Mouse (Mus musculus) limb, embryonic 12.5 days (tissue): ENCODE results near the gene Noxred1. TPM values are rescaled to one million over a fixed set of nuclear protein-coding genes. Genes with fewer than 3 reads are reported as not detected.
"Not testable (repeated sequence)": the region's sequence is repeated elsewhere in the genome, so short reads cannot be mapped to it uniquely, and the experiment has no call there.

ENCODE experiments used
- ATAC-seq: fragments of 200-750 bp; cut with Nextera tagmentation; 2 replicates; pipeline ENCODE4 v1.8.0; 2017; ENCODE audit warnings: low read depth, moderate TSS enrichment; ENCODE audit not compliant: insufficient number of reproducible peaks, insufficient read depth, low FRiP score, low TSS enrichment
- H3K27ac ChIP-seq: fragments of 300-500 bp; sonication (generic); 2 replicates; pipeline ENCODE4 v1.5.1; 2016; ENCODE audit warnings: mild to moderate bottlenecking, moderate library complexity
- H3K27me3 ChIP-seq: fragments of 300-500 bp; sonication (generic); 2 replicates; pipeline ENCODE4 v1.6.1; 2016; ENCODE audit warnings: mild to moderate bottlenecking, moderate library complexity
- H3K36me3 ChIP-seq: fragments of 300-500 bp; sonication (generic); 2 replicates; pipeline ENCODE4 v1.6.1; 2016; ENCODE audit warnings: mild to moderate bottlenecking, moderate library complexity
- H3K4me1 ChIP-seq: fragments of 300-500 bp; sonication (generic); replicated peaks from 2 replicates; pipeline ENCODE4 v1.6.1; 2016
- H3K4me2 ChIP-seq: fragments of 300-500 bp; sonication (generic); 2 replicates; pipeline ENCODE4 v1.6.1; 2016; ENCODE audit warnings: mild to moderate bottlenecking, moderate library complexity
- H3K4me3 ChIP-seq: fragments of 300-500 bp; sonication (generic); replicated peaks from 2 replicates; pipeline ENCODE4 v1.5.1; 2016; ENCODE audit warnings: mild to moderate bottlenecking
- H3K9ac ChIP-seq: fragments of 300-500 bp; sonication (generic); replicated peaks from 2 replicates; pipeline ENCODE4 v1.6.1; 2016; ENCODE audit warnings: mild to moderate bottlenecking, moderate library complexity
- H3K9me3 ChIP-seq: fragments of 300-500 bp; sonication (generic); 2 replicates; pipeline ENCODE4 v1.6.1; 2016; ENCODE audit warnings: mild to moderate bottlenecking, moderate library complexity
- WGBS: fragments of 180-500 bp; shearing (Covaris S2); methylation state at CpG from one replicate; pipeline ENCODE4 v1.1.7; 2016; 5-methylcytosine and 5-hydroxymethylcytosine counted together
- polyA plus RNA-seq: library from polyadenylated mRNA; unstranded; fragments of >200 nt; fragmentation: Nextera tagmentation; extraction: Ambion mirVana; gene quantifications from 2 replicates; pipeline ENCODE4 v1.2.1, GENCODE M21; 2016

Gene Noxred1
- polyA plus RNA-seq, 1 experiment from 2014 or later: 1.2 TPM

- Histone ChIP-seq H3K4me2 (no peak overlapping the region), H3K36me3 (no peaks in the 10 kb centered on the region), H3K4me3 (no peak overlapping the region), H3K27ac (no peak overlapping the region), H3K4me1 (no peaks in the 10 kb centered on the region), H3K27me3 (no peaks in the 10 kb centered on the region), H3K9me3 (no peaks in the 10 kb centered on the region), H3K9ac (no peak overlapping the region)
- no peak for ATAC-seq
- 74% methylated on average over 7 of the region's 7 CpGs for WGBS
These were observed 11.7 kb downstream of the Noxred1 start for GRCm38 (mm10) chr12:87226801-87227200.

DNA sequence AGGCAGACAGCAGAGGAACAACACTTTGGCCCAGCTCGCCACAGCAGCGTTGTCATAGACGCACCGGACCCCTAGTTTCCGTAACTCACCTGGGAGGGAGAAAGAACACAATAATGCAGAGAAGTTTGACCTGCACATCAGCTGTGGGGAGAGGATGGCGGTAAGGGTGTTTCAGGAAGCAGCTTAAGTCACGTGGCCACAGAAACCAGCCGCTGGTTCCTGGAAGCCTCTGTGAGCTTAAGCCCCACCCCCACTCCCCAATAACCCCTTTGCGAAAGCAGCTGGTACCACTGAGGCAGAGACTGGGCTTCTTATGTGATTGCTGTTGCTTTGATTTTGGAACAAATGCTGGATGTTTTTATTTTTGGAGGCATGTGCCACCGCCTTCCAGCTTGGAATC is 13.6 kb downstream of the Noxred1 start:
- no peak overlapping the region for H3K27ac ChIP-seq
- WGBS: 74% methylated on average over 10 of the region's 10 CpGs
- H3K27me3 ChIP-seq: no peaks in the 10 kb centered on the region
- no peaks in the 10 kb centered on the region for H3K36me3 ChIP-seq
- H3K9me3 ChIP-seq: no peaks in the 10 kb centered on the region
- no peak overlapping the region for H3K9ac ChIP-seq
- H3K4me1 ChIP-seq: no peaks in the 10 kb centered on the region
- no peak overlapping the region for H3K4me2 ChIP-seq
- H3K4me3 ChIP-seq: no peak overlapping the region
- no peak for ATAC-seq

GRCm38 (mm10) chr12:87219362-87219761 is 19.2 kb downstream of the Noxred1 start:
- Histone ChIP-seq H3K27me3 (no peaks in the 10 kb centered on the region), H3K9ac (no peak overlapping the region), H3K4me2 (no peak overlapping the region), H3K4me3 (no peak overlapping the region), H3K9me3 (no peaks in the 10 kb centered on the region), H3K27ac (no peak overlapping the region), H3K4me1 (peaks cover 5% of the 10 kb centered on the region; the same call in 1 of the 2 replicates), H3K36me3 (no peaks in the 10 kb centered on the region)
- 60% methylated on average over 7 of the region's 7 CpGs for WGBS
- no peak for ATAC-seq

- Histone ChIP-seq H3K4me2 (no peak overlapping the region), H3K9me3 (no peaks in the 10 kb centered on the region), H3K4me1 (peaks cover 5% of the 10 kb centered on the region; the same call in 1 of the 2 replicates), H3K9ac (no peak overlapping the region), H3K27me3 (no peaks in the 10 kb centered on the region), H3K4me3 (no peak overlapping the region), H3K27ac (no peak overlapping the region), H3K36me3 (no peaks in the 10 kb centered on the region)
- no peak for ATAC-seq
These were observed 20.9 kb downstream of the Noxred1 start for GRCm38 (mm10) chr12:87217596-87217995.

DNA sequence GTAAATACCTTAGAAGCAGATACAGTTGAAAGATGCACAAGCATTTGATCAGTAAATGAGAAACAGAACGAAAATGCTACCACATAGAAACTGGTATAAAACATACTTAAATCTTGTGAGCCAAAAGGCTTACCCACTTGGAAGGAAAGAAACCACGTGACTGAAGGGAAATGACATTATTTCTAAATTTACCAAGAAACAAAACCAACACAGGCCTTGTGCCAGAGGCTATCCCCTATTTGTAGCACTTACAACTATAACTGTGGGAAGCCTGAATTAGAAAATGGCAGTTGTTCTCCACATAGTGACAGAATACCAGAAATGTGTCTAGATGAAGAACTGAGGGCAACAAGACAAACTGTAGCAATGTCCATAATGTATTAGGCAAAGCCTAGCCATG is 22.5 kb downstream of the Noxred1 start:
- peaks cover 5% of the 10 kb centered on the region; the same call in 1 of the 2 replicates for H3K4me1 ChIP-seq
- no peak overlapping the region for H3K27ac ChIP-seq
- H3K27me3 ChIP-seq: no peaks in the 10 kb centered on the region
- no peak for ATAC-seq
- WGBS: 68% methylated on average over 2 of the region's 2 CpGs
- H3K4me2 ChIP-seq: no peak overlapping the region
- H3K4me3 ChIP-seq: no peak overlapping the region
- H3K9me3 ChIP-seq: no peaks in the 10 kb centered on the region
- no peak overlapping the region for H3K9ac ChIP-seq
- H3K36me3 ChIP-seq: no peaks in the 10 kb centered on the region

- no peaks in the 10 kb centered on the region for H3K9me3 ChIP-seq
- no peak for ATAC-seq
- H3K27me3 ChIP-seq: no peaks in the 10 kb centered on the region
- H3K36me3 ChIP-seq: no peaks in the 10 kb centered on the region
- WGBS: 58% methylated on average over 2 of the region's 2 CpGs
- H3K4me2 ChIP-seq: no peak overlapping the region
- H3K4me3 ChIP-seq: no peak overlapping the region
- no peak overlapping the region for H3K27ac ChIP-seq
- no peak overlapping the region for H3K9ac ChIP-seq
- H3K4me1 ChIP-seq: no peaks in the 10 kb centered on the region
These were observed 25.5 kb downstream of the Noxred1 start for GRCm38 (mm10) chr12:87212844-87213606.

GRCm38 (mm10) chr12:87205789-87206188 is 32.7 kb downstream of the Noxred1 start:
- H3K4me2 ChIP-seq, H3K4me1 ChIP-seq, H3K27me3 ChIP-seq, H3K9ac ChIP-seq, H3K9me3 ChIP-seq, H3K36me3 ChIP-seq, H3K27ac ChIP-seq, H3K4me3 ChIP-seq, ATAC-seq: not testable (repeated sequence)
- WGBS: 88% methylated on average over 5 of the region's 5 CpGs

GRCm38 (mm10) chr12:87201694-87202093 is 36.8 kb downstream of the Noxred1 start:
- ATAC-seq: no peak
- H3K4me2 ChIP-seq: no peak overlapping the region
- 70% methylated on average over 5 of the region's 5 CpGs for WGBS
- no peaks in the 10 kb centered on the region for H3K9me3 ChIP-seq
- peaks cover 3% of the 10 kb centered on the region; the same call in 1 of the 2 replicates for H3K27me3 ChIP-seq
- no peak overlapping the region for H3K9ac ChIP-seq
- H3K4me3 ChIP-seq: no peak overlapping the region
- peaks cover 21% of the 10 kb centered on the region for H3K4me1 ChIP-seq
- no peaks in the 10 kb centered on the region for H3K36me3 ChIP-seq
- no peak overlapping the region for H3K27ac ChIP-seq

- Histone ChIP-seq H3K9ac (peak within 1 kb of the TSS; percentile 82), H3K27me3 (peaks cover 3% of the 10 kb centered on the region; the same call in 1 of the 2 replicates), H3K27ac (peak within 1 kb of the TSS; percentile 72), H3K36me3 (no peaks in the 10 kb centered on the region), H3K9me3 (no peaks in the 10 kb centered on the region), H3K4me3 (peak within 1 kb of the TSS; percentile 67), H3K4me2 (peak within 1 kb of the TSS; percentile 84), H3K4me1 (peaks cover 28% of the 10 kb centered on the region)
- WGBS: 1% methylated on average over 59 of the region's 70 CpGs
- ATAC-seq: peak; percentile 81
These were observed 38.5 kb downstream of the Noxred1 start, which contains the start of gene Tmed8 for GRCm38 (mm10) chr12:87199973-87200586. Gene Tmed8, minus strand, starts transcription at chr12:87200454.

DNA sequence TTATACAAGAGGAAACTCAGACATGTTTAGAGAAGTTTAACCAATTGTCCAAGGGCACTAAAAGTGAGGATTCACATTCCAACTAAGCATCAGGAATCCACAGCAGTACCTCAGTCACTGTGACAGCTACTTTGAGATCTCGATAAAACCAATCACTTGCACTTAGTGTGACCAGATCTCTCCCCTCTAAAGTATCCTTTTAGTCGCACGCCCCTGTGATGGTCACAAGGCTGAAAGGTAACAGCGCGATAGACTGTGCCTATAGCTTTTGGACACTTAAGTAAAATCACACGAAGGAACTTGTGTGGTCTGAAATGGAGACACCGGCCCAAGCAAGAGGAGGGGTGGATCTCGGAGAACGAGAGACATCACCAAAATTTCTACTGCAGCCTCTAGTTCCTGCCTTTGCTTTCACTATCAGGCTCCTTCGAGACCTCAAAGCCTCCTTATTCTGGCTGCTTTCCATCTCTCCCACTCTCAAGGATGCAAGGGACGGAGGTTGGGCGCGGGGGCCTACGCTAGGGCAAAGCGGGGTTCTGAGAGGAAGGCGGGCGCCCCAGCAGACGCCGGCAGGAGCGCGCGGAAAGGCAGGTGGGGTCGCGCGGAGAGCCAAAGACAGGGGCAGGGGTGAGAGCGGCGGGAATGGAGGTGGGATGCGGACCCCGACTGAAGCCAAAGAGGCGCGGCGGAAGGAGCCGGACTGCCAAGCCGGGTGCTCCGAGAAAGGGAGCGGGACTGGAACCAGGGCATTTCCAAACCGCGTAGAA is 39.1 kb downstream of the Noxred1 start, which contains the start of gene Samd15:
Gene Samd15, plus strand, starts transcription at position 518 of the 767 bp plus-strand sequence.
- Histone ChIP-seq H3K9ac (peak within 1 kb of the TSS; percentile 82), H3K36me3 (no peaks in the 10 kb centered on the region), H3K4me2 (peak within 1 kb of the TSS; percentile 84), H3K9me3 (no peaks in the 10 kb centered on the region), H3K4me1 (peaks cover 28% of the 10 kb centered on the region), H3K4me3 (peak within 1 kb of the TSS; percentile 67), H3K27ac (peak within 1 kb of the TSS; percentile 72), H3K27me3 (peaks cover 3% of the 10 kb centered on the region; the same call in 1 of the 2 replicates)
- peak; percentile 30 for ATAC-seq
- WGBS: 1% methylated on average over 38 of the region's 38 CpGs

DNA sequence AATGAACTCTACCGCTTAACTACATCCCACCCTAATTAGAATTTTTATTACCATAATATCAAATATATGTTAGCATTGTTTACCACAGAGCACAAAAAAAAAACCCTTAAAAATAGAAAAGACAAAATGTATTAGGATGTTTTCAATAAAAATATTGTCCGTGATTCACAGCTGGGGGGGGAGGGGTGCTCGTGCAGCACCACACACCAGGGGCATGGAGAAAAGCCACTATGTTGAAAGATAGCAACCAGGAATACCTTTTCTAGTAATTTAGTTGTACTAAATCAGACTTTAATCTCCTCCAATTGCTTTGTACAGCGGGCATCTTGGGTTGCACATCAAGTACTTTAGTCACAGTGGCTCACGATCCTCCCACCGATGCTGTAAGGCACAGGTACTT is 39.7 kb downstream of the Noxred1 start:
- Histone ChIP-seq H3K27ac (no peak overlapping the region), H3K4me2 (peak overlapping the region; percentile 84), H3K36me3 (no peaks in the 10 kb centered on the region), H3K4me1 (peaks cover 28% of the 10 kb centered on the region), H3K27me3 (peaks cover 3% of the 10 kb centered on the region; the same call in 1 of the 2 replicates), H3K9ac (peak overlapping the region; percentile 82; the same call in 1 of the 2 replicates), H3K4me3 (peak overlapping the region; percentile 67), H3K9me3 (no peaks in the 10 kb centered on the region)
- ATAC-seq: no peak
- 59% methylated on average over 6 of the region's 6 CpGs for WGBS
